Mouse (Mus musculus) kidney, adult 2 months (tissue): Measurements from ENCODE around the gene Glis3.

Source experiments
- CTCF ChIP-seq: fragments of 200-500 bp; conservative IDR thresholded peaks from 2 replicates; pipeline ENCODE4 v1.5.1; 2011; ENCODE audit warnings: low read depth, mild to moderate bottlenecking, control low read depth, low read length, moderate library complexity, mixed read lengths; ENCODE audit not compliant: insufficient read depth, insufficient read length
- POLR2A ChIP-seq: fragments of 200-500 bp; IDR thresholded peaks from one replicate; pipeline ENCODE4 v1.6.1; 2011; ENCODE audit warnings: low read depth, low read length, control low read depth

DNA sequence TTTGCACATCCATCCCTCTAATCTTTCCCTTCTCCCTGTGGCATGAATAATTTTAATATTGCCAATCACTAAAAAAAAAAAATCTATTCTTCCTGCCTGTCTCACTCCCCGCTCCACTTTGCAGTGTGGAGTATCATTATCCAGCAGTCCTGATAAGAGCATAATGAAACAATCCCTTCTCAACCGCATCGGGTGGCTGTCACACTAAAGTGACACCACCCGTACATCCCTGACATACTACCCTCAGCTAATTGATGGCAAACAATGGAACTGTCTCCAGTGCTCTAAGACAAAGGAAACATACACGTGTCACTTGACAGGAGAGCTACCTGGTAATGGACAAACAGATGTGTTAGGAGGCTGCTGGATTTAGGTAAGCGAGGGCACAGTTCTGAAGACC is 373.8 kb downstream of the Glis3 start:
- no peak for TF ChIP-seq CTCF
- no peak for TF ChIP-seq POLR2A
